Mouse (Mus musculus) megakaryocyte-erythroid progenitor cell, adult 5-6 weeks (primary cell): ENCODE data around the gene Rhov. TPM values are rescaled to one million over a fixed set of nuclear protein-coding genes. Genes with fewer than 3 reads are reported as not detected.

Experiments
- ATAC-seq: replicated peaks from 2 replicates; pipeline ENCODE4 v1.8.0; 2016; ENCODE audit warnings: mild to moderate bottlenecking, inconsistent platforms; ENCODE audit not compliant: severe bottlenecking, poor library complexity, low FRiP score, low TSS enrichment
- total RNA-seq, 2 experiments: library from RNA; stranded (forward) in 1 of 2; stranded (reverse) in 1 of 2; fragments of 200-1000, 215-1000 nt in 1 of 2; fragments of >200 nt in 1 of 2; fragmentation: Nextera tagmentation in 1 of 2; gene quantifications; 2 replicates each; pipeline ENCODE4 v1.2.3; 2014 to 2017

The Rhov gene
- total RNA-seq, 2 experiments from 2014 or later = not detected

GRCm38 (mm10) chr2:119242548-119242947 is 28.5 kb downstream of the Rhov start:
- ATAC-seq = no peak

GRCm38 (mm10) chr2:119240819-119241186 is 30.3 kb downstream of the Rhov start:
- ATAC-seq = no peak

- ATAC-seq = no peak
These were observed 30.8 kb downstream of the Rhov start for GRCm38 (mm10) chr2:119240075-119240818.

- no peak for ATAC-seq
These were observed 32.4 kb downstream of the Rhov start for GRCm38 (mm10) chr2:119238671-119239070.

- 0 out of 2 replicates have a peak, but pooled peaks have one; percentile 24 for ATAC-seq
These were observed 33.2 kb downstream of the Rhov start for GRCm38 (mm10) chr2:119237871-119238220.

- ATAC-seq = no peak
These were observed 33.7 kb downstream of the Rhov start, which contains the start of gene Spint1 for GRCm38 (mm10) chr2:119237210-119237870. Spint1 (plus strand) TSS chr2:119237362.

- ATAC-seq = no peak
These were observed 34.3 kb downstream of the Rhov start for GRCm38 (mm10) chr2:119236682-119237209.

GRCm38 (mm10) chr2:119229775-119230704 is 41.0 kb downstream of the Rhov start, which contains the start of gene Ppp1r14d:
Ppp1r14d (minus strand) TSS chr2:119229906.
- ATAC-seq = no peak

Other genes with a start within 250 kb of the Rhov start
- gene Ccdc32, start 241.9 kb downstream of the Rhov start, total RNA-seq (2014; fragmentation: Nextera tagmentation) = 15.1 and 18.7 TPM in 2 replicates
- gene Ccdc32, start 241.9 kb downstream of the Rhov start, total RNA-seq (2017) = 16.6 and 18.7 TPM in 2 replicates
- 19.0 and 25.4 TPM in 2 replicates for gene Rpusd2, start 236.5 kb downstream of the Rhov start, total RNA-seq (2014; fragmentation: Nextera tagmentation)
- 20.1 and 23.0 TPM in 2 replicates for gene Rpusd2, start 236.5 kb downstream of the Rhov start, total RNA-seq (2017)
- 79.0 and 81.2 TPM in 2 replicates for gene Knl1, start 224.2 kb downstream of the Rhov start, total RNA-seq (2014; fragmentation: Nextera tagmentation)
- 89.9 and 91.0 TPM in 2 replicates for gene Knl1, start 224.2 kb downstream of the Rhov start, total RNA-seq (2017)
- 38.1 and 53.7 TPM in 2 replicates for gene Rad51, start 158.5 kb downstream of the Rhov start, total RNA-seq (2014; fragmentation: Nextera tagmentation)
- gene Rad51, start 158.5 kb downstream of the Rhov start, total RNA-seq (2017) = 28.4 and 33.1 TPM in 2 replicates
- 40.0 and 58.7 TPM in 2 replicates for gene Rmdn3, start 114.2 kb downstream of the Rhov start, total RNA-seq (2014; fragmentation: Nextera tagmentation)
- gene Rmdn3, start 114.2 kb downstream of the Rhov start, total RNA-seq (2017) = 61.9 and 76.4 TPM in 2 replicates
- 1.0 TPM in 1 of 2 replicates, not detected in the other for gene Gchfr, start 103.5 kb downstream of the Rhov start, total RNA-seq (2014; fragmentation: Nextera tagmentation)
- gene Gchfr, start 103.5 kb downstream of the Rhov start, total RNA-seq (2017) = not detected in 2 replicates
- gene Gm14137, start 96.8 kb downstream of the Rhov start, total RNA-seq (2014; fragmentation: Nextera tagmentation) = not detected in 2 replicates
- gene Gm14137, start 96.8 kb downstream of the Rhov start, total RNA-seq (2017) = not detected in 2 replicates
- gene Zfyve19, start 62.7 kb downstream of the Rhov start, total RNA-seq (2014; fragmentation: Nextera tagmentation) = 22.5 and 46.2 TPM in 2 replicates
- gene Zfyve19, start 62.7 kb downstream of the Rhov start, total RNA-seq (2017) = 29.4 and 35.9 TPM in 2 replicates
- gene Dnajc17, start 62.5 kb downstream of the Rhov start, total RNA-seq (2014; fragmentation: Nextera tagmentation) = 10.3 and 21.8 TPM in 2 replicates
- gene Dnajc17, start 62.5 kb downstream of the Rhov start, total RNA-seq (2017) = 39.6 and 52.1 TPM in 2 replicates
- gene Ppp1r14d, start 41.4 kb downstream of the Rhov start, total RNA-seq (2014; fragmentation: Nextera tagmentation) = not detected in 2 replicates
- not detected in 2 replicates for gene Ppp1r14d, start 41.4 kb downstream of the Rhov start, total RNA-seq (2017)
- not detected in 2 replicates for gene Spint1, start 33.9 kb downstream of the Rhov start, total RNA-seq (2014; fragmentation: Nextera tagmentation)
- gene Spint1, start 33.9 kb downstream of the Rhov start, total RNA-seq (2017) = 0.42 TPM in 1 of 2 replicates, not detected in the other
- gene Vps18, start 17.5 kb upstream of the Rhov start, total RNA-seq (2014; fragmentation: Nextera tagmentation) = 9.0 and 13.1 TPM in 2 replicates
- 6.5 and 12.4 TPM in 2 replicates for gene Vps18, start 17.5 kb upstream of the Rhov start, total RNA-seq (2017)
- gene Dll4, start 54.5 kb upstream of the Rhov start, total RNA-seq (2014; fragmentation: Nextera tagmentation) = not detected in 2 replicates
- gene Dll4, start 54.5 kb upstream of the Rhov start, total RNA-seq (2017) = not detected in 2 replicates
- gene Chac1, start 80.0 kb upstream of the Rhov start, total RNA-seq (2014; fragmentation: Nextera tagmentation) = not detected in 2 replicates
- not detected in 2 replicates for gene Chac1, start 80.0 kb upstream of the Rhov start, total RNA-seq (2017)
- gene Ino80, start 206.4 kb upstream of the Rhov start, total RNA-seq (2014; fragmentation: Nextera tagmentation) = 32.2 and 37.9 TPM in 2 replicates
- gene Ino80, start 206.4 kb upstream of the Rhov start, total RNA-seq (2017) = 21.8 and 22.4 TPM in 2 replicates